ENCODE assay signal across 9 mouse cellular contexts in the genomic region with DNA sequence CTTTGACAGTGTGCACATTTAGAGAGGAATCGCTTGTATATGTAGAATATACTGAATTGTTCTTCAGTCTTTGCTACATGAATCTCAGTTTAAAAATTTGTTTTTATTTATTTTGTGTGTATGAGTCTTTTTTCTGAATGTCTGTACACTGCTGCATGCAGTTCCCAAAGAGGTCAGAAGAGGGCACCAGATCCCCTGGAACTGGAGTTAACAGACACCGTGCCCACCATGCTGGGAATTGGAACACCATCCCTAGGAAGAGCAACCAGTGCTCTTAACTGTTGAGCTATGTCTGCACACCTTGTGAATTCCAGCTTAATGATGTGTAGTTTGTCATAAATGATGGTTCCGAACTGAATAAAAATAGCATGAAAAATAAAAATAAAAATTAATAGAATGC. TPM values are rescaled to one million over a fixed set of nuclear protein-coding genes. Genes with fewer than 3 reads are reported as not detected.
DNase-seq lines count a peak whose midpoint lies in the region; ATAC-seq and TF ChIP-seq lines count a peak whose summit lies in the region.
"Had no signal": no experiment of that assay in that cellular context is flagged by ENCODE, and none has a peak within 500 bp of the region (broad histone marks: within the 10 kb centered on the region; RNA-seq: fewer than 3 reads in every experiment).

No protein-coding gene starts in this region.

- DNase-seq in layer of hippocampus, adult 2 months (ENCODE audit: low spot score in 2 of 2) = peak in 1 of 2 experiments; percentile 57
- DNase-seq in layer of hippocampus, postnatal 36 days = no peak
- peak; percentile 60 for DNase-seq in ES-E14 (ENCODE audit: low read depth, low spot score)
- DNase-seq in adrenal gland, adult 2 months = peak; percentile 21
- peak; percentile 77 for DNase-seq in embryo, embryonic 10.5 days (ENCODE audit: low spot score)
- DNase-seq in lung, postnatal 0 days (ENCODE audit: low spot score) = peak; percentile 20
- peak; percentile 65 for DNase-seq in thymus, adult 2 months

- H3K9me3 ChIP-seq in ES-E14 (ENCODE audit: control insufficient read depth, insufficient read depth, low read depth, low read length) = no peaks in the 10 kb centered on the region
- no peaks in the 10 kb centered on the region for H3K9me3 ChIP-seq in lung, postnatal 0 days (ENCODE audit: low read length)

- H3K27me3 ChIP-seq in lung, postnatal 0 days (replicated peaks; ENCODE audit: insufficient read depth, low read length) = no peaks in the 10 kb centered on the region
- H3K27me3 ChIP-seq in thymus, adult 2 months (ENCODE audit: control insufficient read depth, insufficient read depth, low read length) = no peaks in the 10 kb centered on the region

- H3K4me1 ChIP-seq in ES-E14 (ENCODE audit: control insufficient read depth in 2 of 2, insufficient read depth in 2 of 2, low read length in 2 of 2, poor library complexity in 1 of 2) = no peaks in the 10 kb centered on the region
- peaks cover 4% of the 10 kb centered on the region; the same call in 1 of the 2 replicates for H3K4me1 ChIP-seq in lung, postnatal 0 days (ENCODE audit: insufficient read depth, low read depth, low read length)
- no peaks in the 10 kb centered on the region for H3K4me1 ChIP-seq in thymus, adult 2 months (replicated peaks; ENCODE audit: control insufficient read depth, insufficient read depth, low read length)

- no peak for TF ChIP-seq EP300 in lung, postnatal 0 days (IDR thresholded peaks at IDR 0.05)

- WGBS in lung, postnatal 0 days = 65% methylated on average over 3 of the region's 3 CpGs
- WGBS in thymus, adult 2 months = 79% methylated on average over 3 of the region's 3 CpGs

- H3K9ac ChIP-seq in ES-E14 (ENCODE audit: insufficient read depth, low read depth, low read length, poor library complexity, severe bottlenecking) = no peak overlapping the region
- H3K9ac ChIP-seq in lung, postnatal 0 days (replicated peaks; ENCODE audit: low read depth) = no peak overlapping the region

- no peak overlapping the region for H3K4me2 ChIP-seq in lung, postnatal 0 days (replicated peaks; ENCODE audit: low read depth, low read length)

- no peak for ATAC-seq in lung, postnatal 0 days

- H3K4me3 ChIP-seq in layer of hippocampus, adult 2 months = no peak overlapping the region
- no peak overlapping the region for H3K4me3 ChIP-seq in ES-E14 (ENCODE audit: insufficient read depth in 1 of 2, low read depth in 1 of 2, low read length in 2 of 2, poor library complexity in 1 of 2, severe bottlenecking in 1 of 2)
- no peak overlapping the region for H3K4me3 ChIP-seq in lung, postnatal 0 days (ENCODE audit: low read depth, low read length)
- H3K4me3 ChIP-seq in thymus, adult 2 months (ENCODE audit: control insufficient read depth, insufficient read depth, low read length) = no peak overlapping the region

- no peak for TF ChIP-seq POLR2A in thymus, adult 2 months (IDR thresholded peaks at IDR 0.05; ENCODE audit: control insufficient read depth, extremely low read depth, insufficient read depth, low read length, poor library complexity)

- H3K27ac ChIP-seq in layer of hippocampus, adult 2 months = no peak overlapping the region
- H3K27ac ChIP-seq in ES-E14 (ENCODE audit: insufficient read depth, low read depth, low read length, poor library complexity, severe bottlenecking) = no peak overlapping the region
- no peak overlapping the region for H3K27ac ChIP-seq in lung, postnatal 0 days (ENCODE audit: low read length)
- no peak overlapping the region for H3K27ac ChIP-seq in thymus, adult 2 months (ENCODE audit: control insufficient read depth, insufficient read depth, low read length)
- H3K27ac ChIP-seq: macrophage had no signal

- no peaks in the 10 kb centered on the region; the same call in 1 of the 2 replicates for H3K36me3 ChIP-seq in ES-E14 (ENCODE audit: control insufficient read depth, insufficient read depth, low read length, poor library complexity, severe bottlenecking)
- H3K36me3 ChIP-seq in lung, postnatal 0 days (ENCODE audit: insufficient read depth, low read length) = peaks cover 22% of the 10 kb centered on the region; the same call in 1 of the 2 replicates
- no peaks in the 10 kb centered on the region for H3K36me3 ChIP-seq in thymus, adult 2 months (ENCODE audit: control insufficient read depth, insufficient read depth, low read length)

- TF ChIP-seq CTCF in layer of hippocampus, adult 2 months (conservative IDR thresholded peaks at IDR 0.05) = peak; percentile 86
- TF ChIP-seq CTCF in lung, postnatal 0 days (IDR thresholded peaks at IDR 0.05) = peak; percentile 78
- no peak for TF ChIP-seq CTCF in thymus, adult 2 months (IDR thresholded peaks at IDR 0.05; ENCODE audit: borderline replicate concordance, control insufficient read depth, extremely low read depth, insufficient read depth, low read length, poor library complexity)

- in situ Hi-C loops in ES-E14 (cut with MboI; ENCODE audit: low sequenced_read_pairs in 2 of 2, unreplicated experiment in 2 of 2) = no loop called here

TF ChIP-seq in ES-E14, 5 proteins besides CTCF, POLR2A, EP300 and RAD21:
- TF ChIP-seq HCFC1 (IDR thresholded peaks at IDR 0.05; ENCODE audit: borderline replicate concordance, insufficient read depth, low read length) (no peak), ZC3H11A (IDR thresholded peaks at IDR 0.05; ENCODE audit: borderline replicate concordance, low read depth, low read length) (peak; percentile 79), CHD2 (IDR thresholded peaks at IDR 0.05; ENCODE audit: low read depth, low read length) (no peak), ZNF384 (IDR thresholded peaks at IDR 0.05; ENCODE audit: low read depth, low read length) (0 out of 2 replicates have a peak, but pooled peaks have one; percentile 41)

RNA-seq across cellular contexts. Expression of gene Rep15, which starts 24.2 kb away (rescaled TPM):
- total RNA-seq in layer of hippocampus, adult 2 months (2021) = 1 to 10 TPM; 1.1 to 2.1 TPM
- 1 to 10 TPM; 1.6 to 1.9 TPM for total RNA-seq in layer of hippocampus, postnatal 36 days (2021)
- total RNA-seq in ES-E14 (2012; rRNA removed) = 0.80 and 1.6 TPM in 2 replicates
- 1 to 10 TPM in 1 of 2 experiments, under 1 TPM in 1; 0.72 to 1.3 TPM for total RNA-seq in adrenal gland, adult 2 months (2021)
- polyA plus RNA-seq in adrenal gland, adult 2 months (2012; rRNA removed) = 0.08 and 0.15 TPM in 2 replicates
- 0.61 and 0.71 TPM in 2 replicates for polyA plus RNA-seq in lung, postnatal 0 days (2015; fragmentation: Nextera tagmentation; extraction: Ambion mirVana)
- polyA plus RNA-seq in thymus, adult 2 months (2012; rRNA removed) = 0.09 and 0.16 TPM in 2 replicates

RNA-seq across cellular contexts. Expression of gene Mrps35, which starts 34.4 kb away (rescaled TPM):
- total RNA-seq in layer of hippocampus, adult 2 months (2021) = 10 to 100 TPM; 41.7 to 54.8 TPM
- total RNA-seq in layer of hippocampus, postnatal 36 days (2021) = 10 to 100 TPM; 46.9 to 49.9 TPM
- total RNA-seq in ES-E14 (2012; rRNA removed) = 63.4 and 74.7 TPM in 2 replicates
- 100 to 1,000 TPM in 1 of 2 experiments, 10 to 100 TPM in 1; 62.7 to 106 TPM for total RNA-seq in adrenal gland, adult 2 months (2021)
- polyA plus RNA-seq in adrenal gland, adult 2 months (2012; rRNA removed) = 5.9 and 6.7 TPM in 2 replicates
- 64.7 and 69.3 TPM in 2 replicates for polyA plus RNA-seq in lung, postnatal 0 days (2015; fragmentation: Nextera tagmentation; extraction: Ambion mirVana)
- polyA plus RNA-seq in thymus, adult 2 months (2012; rRNA removed) = 8.4 and 9.4 TPM in 2 replicates

RNA-seq across cellular contexts. Expression of gene 1700034J05Rik, which starts 53.9 kb away (rescaled TPM):
- total RNA-seq in layer of hippocampus, adult 2 months (2021) = not detected
- total RNA-seq in layer of hippocampus, postnatal 36 days (2021) = not detected
- total RNA-seq in ES-E14 (2012; rRNA removed) = 0.11 and 0.22 TPM in 2 replicates
- total RNA-seq in adrenal gland, adult 2 months (2021) = not detected
- not detected in 2 replicates for polyA plus RNA-seq in adrenal gland, adult 2 months (2012; rRNA removed)
- 0.13 and 0.17 TPM in 2 replicates for polyA plus RNA-seq in lung, postnatal 0 days (2015; fragmentation: Nextera tagmentation; extraction: Ambion mirVana)
- polyA plus RNA-seq in thymus, adult 2 months (2012; rRNA removed) = not detected in 2 replicates
- total RNA-seq: gastrocnemius, adult 8-10 months had no signal
- polyA plus RNA-seq: macrophage had no signal

Comparison
In these comparisons a context has a peak if more than half of its experiments do, and no peak if none do; other contexts are left out.
1. DNase-seq: peak in ES-E14 (single experiment), adrenal gland, adult 2 months (single experiment), embryo, embryonic 10.5 days (single experiment), lung, postnatal 0 days (single experiment) and thymus, adult 2 months (single experiment); none in layer of hippocampus, postnatal 36 days (0 of 2).